Mouse (Mus musculus): ENCODE measurements at regions not wholly inside any gene's neighbourhood (a gene's known extent, or its start where the extent isn't known, plus 50 kb on each side); places are given as distances from the start of the nearest gene placed in this dataset.

DNA sequence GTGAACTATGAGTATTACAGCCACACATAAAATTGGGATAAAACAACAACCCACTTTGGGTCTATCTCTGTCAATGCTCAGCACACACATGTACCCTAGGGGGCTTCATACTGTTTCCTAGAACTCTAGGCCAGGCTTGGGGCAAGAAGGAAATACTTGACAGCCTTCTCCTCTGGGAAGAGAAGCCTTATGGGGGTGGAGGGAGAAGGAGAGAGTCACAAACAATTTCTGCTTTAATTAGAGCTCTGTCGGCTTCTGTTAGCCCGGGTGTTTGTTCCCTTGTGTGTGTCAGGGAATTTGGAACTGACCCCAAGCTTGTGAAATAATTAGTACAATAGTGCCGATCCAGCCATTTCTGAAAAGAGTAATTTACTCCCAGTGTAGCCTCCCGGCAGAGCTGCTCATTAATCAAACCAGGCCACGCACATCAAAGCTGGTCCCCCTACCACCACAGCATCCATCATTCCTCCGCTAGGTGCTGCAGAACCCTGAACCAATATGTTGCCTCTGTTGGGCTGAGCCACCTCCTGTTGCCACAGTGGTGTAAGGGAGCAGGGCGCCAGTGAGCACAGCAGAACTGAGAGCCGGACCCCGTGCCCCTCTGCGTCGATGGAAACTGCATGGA lies 307.3 kb downstream of the Tmem114 start:
- Histone ChIP-seq H3K4me1 (ENCODE audit: control insufficient read depth, insufficient read depth, low read length) (no peaks in the 10 kb centered on the region), H3K4me3 (ENCODE audit: insufficient read depth, low read length) (no peak overlapping the region), H3K27ac (ENCODE audit: insufficient read depth, low read length) (no peak overlapping the region)
- TF ChIP-seq POLR2A (IDR thresholded peaks at IDR 0.05; ENCODE audit: extremely low read depth, insufficient read depth, low read length) (no peak), CTCF (IDR thresholded peaks at IDR 0.05; ENCODE audit: extremely low read depth, insufficient read depth, low read length) (no peak)

DNA sequence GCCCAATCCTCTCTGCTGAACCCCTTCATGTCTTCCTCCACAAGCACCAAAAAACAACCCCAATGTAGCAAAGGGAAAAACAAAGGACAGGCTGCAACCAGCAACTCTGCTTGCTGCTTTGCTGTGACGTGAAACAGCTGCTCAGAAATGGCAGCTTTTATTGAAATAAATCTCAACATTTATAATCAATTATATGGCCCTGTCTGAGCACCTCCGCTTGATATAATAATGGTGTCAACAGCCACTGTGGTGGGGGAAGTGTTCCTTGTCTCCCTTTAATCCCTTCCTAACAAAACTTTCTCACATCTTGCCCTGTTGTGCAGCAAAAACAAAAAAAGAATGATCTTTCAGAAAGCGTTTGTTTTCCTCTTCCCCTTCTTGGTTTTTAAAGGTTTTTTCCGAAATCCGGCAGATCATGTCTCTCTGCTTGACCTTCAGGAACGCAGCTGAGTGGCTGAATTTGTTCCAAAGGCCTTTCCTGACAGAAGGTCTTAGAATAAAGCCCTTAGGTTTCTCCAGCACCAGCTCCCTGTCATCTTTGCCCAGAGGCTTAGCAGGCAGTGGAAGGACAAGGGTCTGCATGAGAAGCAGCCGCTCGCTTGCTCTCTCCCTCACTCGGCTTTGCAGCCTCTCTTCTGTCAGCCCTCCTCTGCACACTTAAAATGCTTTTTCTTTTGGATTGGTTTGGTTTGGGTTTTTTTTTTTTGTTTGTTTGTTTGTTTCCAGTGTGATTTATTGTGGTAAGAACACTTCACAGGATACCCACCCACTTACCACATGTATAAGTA lies 313.4 kb downstream of the Tmem114 start:
- no peak for TF ChIP-seq CTCF (IDR thresholded peaks at IDR 0.05; ENCODE audit: extremely low read depth, insufficient read depth, low read length)
- TF ChIP-seq POLR2A (IDR thresholded peaks at IDR 0.05; ENCODE audit: extremely low read depth, insufficient read depth, low read length) = no peak
- H3K4me3 ChIP-seq (ENCODE audit: insufficient read depth, low read length) = no peak overlapping the region
- H3K4me1 ChIP-seq (ENCODE audit: control insufficient read depth, insufficient read depth, low read length) = no peaks in the 10 kb centered on the region
- H3K27ac ChIP-seq (ENCODE audit: insufficient read depth, low read length) = no peak overlapping the region

DNA sequence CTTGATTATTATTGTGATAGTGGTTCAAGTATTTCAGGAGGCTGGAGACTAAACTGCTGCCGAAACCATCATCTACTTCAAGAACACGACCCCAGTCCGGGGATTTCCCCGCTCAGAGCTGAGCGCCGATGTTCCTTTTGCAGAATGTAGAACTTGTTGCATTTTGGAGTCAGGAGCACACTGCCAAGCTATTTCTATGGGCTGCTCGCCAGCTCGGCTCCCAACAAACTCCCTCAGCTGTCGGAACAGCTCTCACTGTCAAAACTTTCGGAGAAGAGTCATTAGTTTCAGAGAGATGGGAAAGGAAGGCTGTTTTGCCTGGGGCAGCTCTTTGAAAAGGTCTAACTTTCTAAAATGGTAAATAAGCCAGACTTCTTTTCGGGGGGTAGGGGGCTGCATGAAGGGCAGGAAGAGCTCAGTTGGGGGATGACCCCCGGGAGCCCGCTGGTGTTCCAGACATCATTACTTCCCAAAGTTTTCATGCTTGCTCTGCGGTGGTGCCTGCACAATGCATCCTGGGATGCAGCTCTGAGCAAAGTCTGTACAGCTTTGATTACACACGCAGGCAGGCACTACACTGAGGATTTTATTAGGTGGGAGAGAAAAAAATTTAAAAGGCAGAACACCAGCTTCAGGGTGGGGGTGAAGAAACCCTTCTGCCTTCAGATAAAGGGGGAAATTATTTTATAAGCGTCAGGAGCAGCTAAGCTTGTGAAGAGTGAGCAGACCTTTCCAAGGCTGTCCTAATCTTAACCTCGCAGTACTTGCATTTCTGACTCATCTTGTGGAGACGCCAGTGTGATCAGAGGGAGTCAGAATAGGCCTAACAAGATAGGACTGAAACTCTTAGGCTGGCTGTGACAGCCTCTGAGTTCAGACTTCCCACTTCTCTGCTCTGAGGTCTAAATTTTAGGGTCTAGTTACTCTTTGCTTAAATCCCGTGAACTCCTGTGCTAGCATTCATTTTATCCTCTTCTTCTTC lies 316.5 kb downstream of the Tmem114 start:
- TF ChIP-seq CTCF (IDR thresholded peaks at IDR 0.05; ENCODE audit: extremely low read depth, insufficient read depth, low read length) (no peak), POLR2A (IDR thresholded peaks at IDR 0.05; ENCODE audit: extremely low read depth, insufficient read depth, low read length) (no peak)
- H3K4me3 ChIP-seq (ENCODE audit: insufficient read depth, low read length) = no peak overlapping the region
- H3K27ac ChIP-seq (ENCODE audit: insufficient read depth, low read length) = no peak overlapping the region
- H3K4me1 ChIP-seq (ENCODE audit: control insufficient read depth, insufficient read depth, low read length) = no peaks in the 10 kb centered on the region

- H3K27ac ChIP-seq (ENCODE audit: insufficient read depth, low read length) = no peak overlapping the region
- peaks cover 2% of the 10 kb centered on the region; the same call in 1 of the 2 replicates for H3K4me1 ChIP-seq (ENCODE audit: control insufficient read depth, insufficient read depth, low read length)
- no peak for TF ChIP-seq CTCF (IDR thresholded peaks at IDR 0.05; ENCODE audit: extremely low read depth, insufficient read depth, low read length)
- no peak for TF ChIP-seq POLR2A (IDR thresholded peaks at IDR 0.05; ENCODE audit: extremely low read depth, insufficient read depth, low read length)
- no peak overlapping the region for H3K4me3 ChIP-seq (ENCODE audit: insufficient read depth, low read length)
Measured at GRCm38 (mm10) chr16:8079024-8079423, 345.9 kb downstream of the Tmem114 start.

GRCm38 (mm10) chr16:8078461-8078860 lies 346.5 kb downstream of the Tmem114 start:
- no peak overlapping the region for H3K27ac ChIP-seq (ENCODE audit: insufficient read depth, low read length)
- TF ChIP-seq POLR2A (IDR thresholded peaks at IDR 0.05; ENCODE audit: extremely low read depth, insufficient read depth, low read length) = no peak
- no peak overlapping the region for H3K4me3 ChIP-seq (ENCODE audit: insufficient read depth, low read length)

GRCm38 (mm10) chr16:8074729-8075128 lies 350.2 kb downstream of the Tmem114 start:
- TF ChIP-seq POLR2A (IDR thresholded peaks at IDR 0.05; ENCODE audit: extremely low read depth, insufficient read depth, low read length) (no peak), CTCF (IDR thresholded peaks at IDR 0.05; ENCODE audit: extremely low read depth, insufficient read depth, low read length) (no peak)
- Histone ChIP-seq H3K4me1 (ENCODE audit: control insufficient read depth, insufficient read depth, low read length) (peaks cover 2% of the 10 kb centered on the region; the same call in 1 of the 2 replicates), H3K4me3 (ENCODE audit: insufficient read depth, low read length) (no peak overlapping the region), H3K27ac (ENCODE audit: insufficient read depth, low read length) (no peak overlapping the region)

More at GRCm38 (mm10) chr16:8078461-8078860, 346.5 kb downstream of the Tmem114 start:
- peaks cover 2% of the 10 kb centered on the region; the same call in 1 of the 2 replicates for H3K4me1 ChIP-seq (ENCODE audit: control insufficient read depth, insufficient read depth, low read length)

GRCm38 (mm10) chr16:8053936-8054335 lies 371.0 kb downstream of the Tmem114 start:
- Histone ChIP-seq H3K4me3 (ENCODE audit: insufficient read depth, low read length) (no peak overlapping the region), H3K4me1 (ENCODE audit: control insufficient read depth, insufficient read depth, low read length) (no peaks in the 10 kb centered on the region), H3K27ac (ENCODE audit: insufficient read depth, low read length) (no peak overlapping the region)
- TF ChIP-seq POLR2A (IDR thresholded peaks at IDR 0.05; ENCODE audit: extremely low read depth, insufficient read depth, low read length) (no peak), CTCF (IDR thresholded peaks at IDR 0.05; ENCODE audit: extremely low read depth, insufficient read depth, low read length) (no peak)

DNA sequence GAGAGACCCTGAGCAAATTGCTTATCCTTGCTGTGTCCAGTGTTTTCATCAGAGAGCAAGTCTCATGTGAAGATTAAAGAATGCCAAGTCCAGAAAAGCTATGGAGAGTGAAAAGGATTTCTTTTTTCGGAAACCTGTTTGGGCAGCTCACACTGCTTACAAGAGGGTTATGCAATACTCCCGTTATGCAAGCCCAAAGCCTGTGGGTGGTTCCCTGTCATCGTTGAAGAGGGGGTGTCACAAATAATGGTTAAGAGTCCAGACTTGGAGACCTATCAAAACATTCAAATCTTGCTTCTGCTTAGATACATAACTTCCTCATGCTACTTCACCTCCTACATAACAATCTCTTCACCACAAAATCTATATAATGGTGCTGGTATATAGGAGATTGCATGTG lies 416.0 kb downstream of the Tmem114 start:
- H3K4me3 ChIP-seq (ENCODE audit: insufficient read depth, low read length) = no peak overlapping the region
- TF ChIP-seq POLR2A (IDR thresholded peaks at IDR 0.05; ENCODE audit: extremely low read depth, insufficient read depth, low read length) (no peak), CTCF (IDR thresholded peaks at IDR 0.05; ENCODE audit: extremely low read depth, insufficient read depth, low read length) (no peak)
- peaks cover 2% of the 10 kb centered on the region; the same call in 1 of the 2 replicates for H3K4me1 ChIP-seq (ENCODE audit: control insufficient read depth, insufficient read depth, low read length)
- peak overlapping the region; percentile 94; the same call in 1 of the 2 replicates for H3K27ac ChIP-seq (ENCODE audit: insufficient read depth, low read length)

GRCm38 (mm10) chr16:8006631-8007030 lies 418.3 kb downstream of the Tmem114 start:
- Histone ChIP-seq H3K4me3 (ENCODE audit: insufficient read depth, low read length) (no peak overlapping the region), H3K4me1 (ENCODE audit: control insufficient read depth, insufficient read depth, low read length) (peaks cover 4% of the 10 kb centered on the region; the same call in 1 of the 2 replicates), H3K27ac (ENCODE audit: insufficient read depth, low read length) (no peak overlapping the region)
- no peak for TF ChIP-seq CTCF (IDR thresholded peaks at IDR 0.05; ENCODE audit: extremely low read depth, insufficient read depth, low read length)
- no peak for TF ChIP-seq POLR2A (IDR thresholded peaks at IDR 0.05; ENCODE audit: extremely low read depth, insufficient read depth, low read length)
